Mouse (Mus musculus): ENCODE data around the gene Rars2.
A peak's percentile ranks its signal among the peaks of the same experiment; 100 is the strongest.
"Not testable (repeated sequence)": the region's sequence is repeated elsewhere in the genome, so short reads cannot be mapped to it uniquely, and the experiment has no call there.

Rars2 gene

DNA sequence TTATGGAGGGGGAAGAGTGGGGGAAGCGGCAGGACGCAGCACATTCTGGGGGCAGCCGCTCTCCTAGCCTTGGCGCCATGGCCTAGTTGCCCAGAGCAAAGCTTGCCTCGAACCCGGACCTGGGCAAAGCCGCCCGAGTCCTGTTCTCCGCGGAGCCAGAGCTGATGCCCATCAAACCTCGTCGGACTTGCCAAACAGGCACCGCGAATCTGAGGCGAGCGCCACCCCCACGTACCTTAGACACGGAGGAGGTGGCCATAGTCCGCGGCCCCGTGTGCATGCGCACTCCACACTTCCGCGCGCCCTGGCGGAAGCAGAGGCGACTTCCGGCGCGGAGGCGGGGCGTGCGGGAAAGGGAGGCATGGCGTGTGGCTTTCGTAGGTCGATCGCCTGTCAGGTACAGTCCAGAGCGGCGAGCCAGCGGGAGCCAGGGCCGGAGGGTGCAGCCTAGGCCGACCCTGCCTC lies at the start of gene Rars2, which contains the start of gene Orc3:
Gene Rars2 (plus strand): TSS at position 328 of the 465 bp plus-strand sequence.
Gene Orc3 (minus strand): TSS at position 315 of the 465 bp plus-strand sequence.
- DNase-seq, result peak; percentile 91 to 95

DNA sequence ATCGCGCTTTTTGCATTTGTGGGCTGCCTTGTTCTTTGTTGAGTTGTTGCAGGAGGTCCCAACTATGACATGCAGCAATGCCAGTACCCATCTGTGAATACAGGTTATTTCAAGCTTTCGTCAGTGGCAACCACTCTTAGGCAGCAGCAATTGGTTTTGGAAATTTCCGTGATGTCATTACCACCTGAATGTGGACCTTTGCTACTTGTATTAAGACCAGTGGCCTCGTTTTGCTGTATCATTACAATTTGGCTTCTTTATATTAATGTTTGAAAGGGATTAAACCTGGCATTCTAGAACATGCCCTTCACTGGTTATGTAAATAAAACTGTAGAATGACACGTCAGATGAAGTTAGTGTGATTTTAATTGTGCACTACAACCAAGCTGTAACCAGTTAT lies 48.5 kb upstream of the Rars2 start:
- DNase-seq, result no peak

DNA sequence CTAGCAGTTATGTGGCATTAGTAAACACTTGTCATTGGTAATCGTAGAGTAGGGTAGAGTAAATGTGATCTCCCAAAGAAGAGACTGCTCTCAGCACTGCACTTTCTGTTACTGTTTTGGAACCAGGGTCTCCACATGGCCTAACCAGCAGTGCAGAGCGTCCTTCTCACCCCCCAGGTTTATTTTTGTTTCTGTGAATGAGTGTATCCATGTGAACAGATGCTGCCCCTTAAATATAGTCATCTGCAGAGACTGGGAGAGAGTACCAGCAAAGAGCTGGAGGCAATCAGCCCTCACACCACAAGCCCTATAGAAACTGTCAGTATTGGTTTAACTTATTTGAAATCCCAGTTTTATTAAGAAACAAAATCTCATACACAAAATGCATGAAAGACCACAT lies 41.9 kb upstream of the Rars2 start:
- no peak for DNase-seq

DNA sequence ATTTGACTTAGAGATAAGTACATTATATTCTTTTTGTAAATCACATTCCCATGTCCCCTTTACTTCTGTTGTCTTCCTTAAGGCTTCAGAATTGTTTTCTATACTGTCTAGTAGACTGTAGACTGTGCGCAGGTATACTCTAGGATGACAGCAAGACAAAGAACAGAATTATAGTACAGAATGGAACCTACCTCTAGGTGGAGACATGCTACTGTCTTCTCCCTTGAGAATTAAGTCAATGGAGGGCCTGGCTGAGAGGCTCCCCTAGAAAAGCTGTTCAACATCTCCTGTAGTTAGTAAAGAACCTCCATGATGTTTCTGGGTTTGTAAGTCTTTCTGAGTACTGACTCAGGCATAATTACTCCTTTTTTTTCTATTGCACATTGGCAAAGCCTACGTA lies 37.7 kb upstream of the Rars2 start:
- no peak for DNase-seq

DNA sequence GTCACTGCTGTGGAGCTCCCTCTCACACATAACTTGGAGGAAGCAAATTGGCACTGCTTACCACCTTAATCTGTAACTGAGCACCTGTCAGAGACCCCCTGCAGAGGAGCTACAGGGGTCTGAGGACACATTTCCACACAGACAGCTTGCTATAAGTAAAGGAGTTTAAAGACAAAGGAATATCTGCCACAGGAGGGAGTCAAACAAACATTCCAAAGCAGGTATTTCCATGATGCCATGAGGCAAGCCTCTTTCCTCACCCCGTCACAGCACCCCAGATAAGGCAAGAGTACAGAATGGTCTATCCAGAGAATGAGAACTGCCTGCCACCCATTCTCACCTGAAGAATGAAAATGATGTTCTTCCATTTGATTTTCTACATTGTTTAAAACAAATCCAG lies 35.5 kb upstream of the Rars2 start:
- DNase-seq, result no peak

DNA sequence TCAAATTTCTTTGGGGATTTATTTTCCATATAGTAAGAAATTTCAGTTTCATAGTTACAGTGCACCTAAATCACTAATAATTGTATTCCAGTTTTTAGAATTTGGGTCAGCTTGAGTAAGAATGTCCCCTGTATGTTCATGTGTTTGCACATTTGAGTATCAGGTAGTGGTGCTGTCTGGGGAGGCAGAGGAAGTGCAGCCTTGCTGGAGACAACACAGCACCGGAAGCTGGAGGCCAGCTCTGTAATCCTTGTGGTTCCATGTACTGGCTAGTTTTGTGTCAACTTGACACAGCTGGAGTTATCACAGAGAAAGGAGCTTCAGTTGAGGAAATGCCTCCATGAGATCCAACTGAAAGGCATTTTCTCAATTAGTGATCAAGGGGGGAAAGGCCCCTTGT lies 33.3 kb upstream of the Rars2 start:
- not testable (repeated sequence) for DNase-seq

DNA sequence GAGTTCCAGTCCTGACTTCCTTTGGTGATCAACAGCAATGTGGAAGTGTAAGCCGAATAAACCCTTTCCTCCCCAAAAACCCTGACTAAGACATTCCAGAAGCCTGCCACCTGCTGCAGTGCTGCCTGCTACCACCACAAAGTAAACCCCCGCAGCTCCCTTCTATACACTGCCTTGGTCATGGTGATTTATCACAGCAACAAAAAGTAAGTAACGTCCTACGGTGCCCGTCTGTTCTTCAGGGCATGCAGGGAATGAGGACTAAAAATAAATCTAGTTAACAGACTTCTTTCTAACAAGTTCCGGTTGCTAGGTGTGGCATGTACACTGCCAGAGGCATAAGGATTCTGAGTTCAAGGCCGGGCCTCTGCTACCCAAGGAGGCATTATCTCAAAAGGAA lies 32.8 kb upstream of the Rars2 start:
- DNase-seq, result no peak

DNA sequence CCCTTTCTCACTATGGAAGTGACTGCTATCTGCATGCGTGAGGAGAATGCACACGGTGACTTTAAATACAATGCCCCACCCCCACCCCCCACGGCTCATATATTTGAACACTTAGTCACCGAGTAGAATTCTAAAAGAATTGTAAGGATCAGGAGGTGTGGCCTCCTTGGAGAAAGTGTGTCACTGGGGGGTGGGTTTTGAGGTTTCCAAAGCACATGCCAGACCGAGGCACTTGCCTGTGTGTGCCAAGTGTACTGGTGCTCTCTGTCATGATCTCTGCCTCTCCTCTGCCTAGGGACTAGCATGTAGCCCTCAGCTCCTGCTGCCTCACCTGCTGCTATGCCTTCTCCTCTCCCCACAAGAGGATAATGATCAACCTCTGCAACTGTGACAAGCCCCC lies 32.3 kb upstream of the Rars2 start:
- DNase-seq, result no peak

DNA sequence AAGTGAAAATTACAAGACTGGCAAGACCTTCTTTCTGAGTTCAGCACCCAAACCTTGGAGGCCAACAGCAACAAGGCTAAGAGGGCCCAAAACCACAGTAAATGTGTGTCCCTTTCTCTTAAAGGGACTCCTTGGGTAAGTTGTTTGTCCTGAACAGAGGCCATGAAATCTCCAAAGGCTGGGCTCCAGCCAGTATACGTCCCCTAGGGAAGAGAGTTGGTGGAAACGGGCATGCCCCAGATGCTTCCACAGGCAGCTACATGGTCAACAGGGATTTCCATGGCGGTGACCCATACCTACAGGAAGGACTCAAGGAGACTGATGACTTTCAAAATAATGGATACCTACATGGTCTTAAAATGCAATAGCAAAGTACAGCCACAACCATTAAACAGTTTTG lies 31.3 kb upstream of the Rars2 start:
- no peak for DNase-seq

DNA sequence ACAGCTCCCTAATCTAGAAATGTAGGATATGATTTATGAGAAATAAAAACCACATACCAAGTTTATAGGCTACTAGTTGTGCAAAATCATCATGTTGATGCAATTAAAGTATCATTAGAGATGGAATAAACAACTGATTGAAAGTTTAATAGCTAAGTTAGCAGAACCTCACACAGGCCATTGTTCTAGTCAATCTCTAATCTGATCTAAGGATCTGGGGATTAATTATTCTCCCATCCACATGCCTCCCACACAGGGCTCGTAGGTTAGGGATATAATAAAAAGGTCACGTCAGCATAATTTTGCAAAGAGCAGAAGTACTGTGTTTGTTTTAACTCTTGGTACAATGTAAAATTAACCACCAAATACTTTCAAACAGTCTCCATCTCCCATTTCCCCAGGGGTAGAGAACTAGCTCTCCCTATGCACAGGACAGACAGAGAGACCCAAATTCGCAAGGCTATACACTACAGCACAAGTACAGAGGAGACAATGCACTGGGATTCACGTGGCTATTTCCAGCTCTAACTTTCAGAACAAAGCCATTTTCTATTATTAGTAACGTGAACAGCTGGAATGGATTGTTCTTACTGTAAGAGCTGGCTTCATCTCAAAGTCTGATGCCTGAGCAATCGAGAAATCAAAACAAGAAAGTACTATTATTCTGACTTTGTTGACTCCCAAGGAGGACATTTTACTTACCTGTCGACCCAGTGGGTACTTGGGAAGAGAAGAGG lies 29.7 kb upstream of the Rars2 start:
- no peak for DNase-seq

DNA sequence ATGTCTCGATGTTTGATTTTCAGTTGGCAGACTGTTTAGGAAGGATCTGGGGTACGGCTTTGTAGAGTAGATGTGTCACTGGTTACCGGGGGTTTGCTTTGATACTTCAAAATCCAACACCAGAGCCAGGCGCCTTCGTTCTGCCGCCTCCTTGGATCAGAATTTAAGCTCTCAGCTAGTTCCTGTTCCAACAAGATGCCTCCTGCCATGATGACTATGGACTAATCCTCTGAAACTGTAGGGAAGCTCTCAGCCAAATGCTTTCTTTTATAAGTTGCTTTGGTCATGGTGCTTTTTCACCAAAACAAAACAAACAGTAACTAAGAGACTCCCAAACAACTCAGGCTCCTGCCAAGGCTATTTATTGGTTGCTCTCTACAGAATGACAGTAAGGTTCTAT lies 11.6 kb upstream of the Rars2 start:
- no peak for DNase-seq

DNA sequence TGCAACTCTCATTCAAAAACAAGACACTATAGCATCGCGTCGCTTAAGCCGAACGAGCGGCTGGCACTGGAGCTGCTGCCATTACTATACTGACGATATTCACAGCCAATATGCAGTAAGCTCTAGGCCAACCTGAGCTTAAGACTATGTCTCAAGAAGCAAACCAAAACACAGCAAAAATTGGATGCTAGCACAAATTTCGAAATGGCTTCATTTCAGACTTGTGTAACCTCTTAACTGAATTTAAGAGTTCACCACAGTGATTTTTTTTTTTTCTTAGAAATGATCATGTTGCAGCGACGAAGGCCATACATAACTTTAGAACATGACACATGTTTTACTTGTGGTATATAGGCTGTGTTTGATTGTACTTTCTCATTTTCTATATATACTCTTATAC lies 8.1 kb upstream of the Rars2 start:
- no peak for DNase-seq

DNA sequence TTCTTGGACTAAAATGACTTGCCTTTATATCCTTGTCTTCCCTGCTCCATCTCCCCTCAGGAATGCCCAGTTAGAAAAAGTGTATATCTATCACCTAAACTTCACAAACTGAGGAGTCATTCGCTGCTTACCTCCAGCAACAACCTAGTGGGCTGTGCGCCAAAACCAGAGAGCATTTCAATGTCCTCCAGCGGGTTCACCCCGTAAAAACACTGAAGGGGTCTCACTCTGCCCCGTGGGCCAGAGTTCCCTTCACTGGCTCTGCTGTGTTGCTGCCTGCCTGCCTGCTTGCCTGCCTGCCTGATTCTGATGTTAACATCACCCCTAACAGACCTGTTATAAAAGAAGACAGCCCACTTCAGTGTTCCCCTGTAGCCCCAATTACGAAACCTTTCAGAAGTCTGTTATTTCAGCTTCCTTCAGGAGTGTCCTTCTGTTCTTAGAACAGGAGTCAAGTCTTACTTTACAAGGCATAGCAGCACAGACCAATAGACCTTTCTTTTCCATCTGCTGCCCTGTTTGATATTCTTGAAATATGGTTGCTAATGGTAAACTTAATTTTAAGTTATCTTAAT lies 1.1 kb upstream of the Rars2 start:
- DNase-seq, result peak; percentile 12 to 18

DNA sequence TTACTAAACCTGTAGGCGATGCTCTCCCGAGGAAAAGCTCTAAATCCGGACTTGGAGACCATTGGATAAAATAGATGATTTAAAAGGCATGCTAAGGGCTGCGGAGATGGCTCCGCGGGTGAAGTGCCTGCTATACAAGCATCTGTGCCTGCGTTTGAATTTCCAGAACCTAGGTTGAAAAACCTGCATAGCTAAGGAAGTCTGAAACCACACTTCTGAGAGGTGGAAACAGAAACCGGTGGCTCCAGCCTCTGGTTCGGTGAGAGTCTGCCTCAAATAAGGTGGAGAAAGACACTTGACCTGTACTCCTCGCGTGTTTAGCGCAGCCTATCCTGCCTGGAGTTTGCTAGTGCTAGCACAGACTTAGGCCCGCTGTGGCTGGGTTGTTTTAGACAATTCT lies 546 bp downstream of the Rars2 start:
- DNase-seq, result peak; percentile 16 to 45

DNA sequence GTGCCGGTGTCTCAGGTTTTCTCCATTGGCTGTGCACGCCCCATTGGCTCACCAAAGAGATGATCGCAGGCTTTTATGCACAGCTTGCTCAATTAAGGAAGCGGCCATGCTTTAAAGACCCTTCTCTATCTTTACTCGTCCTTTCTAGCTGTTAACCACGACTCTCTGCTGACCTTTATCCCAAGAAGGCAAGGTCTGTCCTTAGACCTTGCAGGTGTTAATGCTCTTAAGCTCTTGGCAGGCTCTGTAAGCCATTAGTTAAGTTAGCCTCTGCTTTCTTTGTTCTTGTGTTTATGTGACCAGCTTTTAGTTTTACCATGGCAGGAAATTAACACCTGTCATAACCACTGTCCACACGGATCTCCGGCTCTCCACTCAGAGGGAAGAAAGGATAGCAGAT lies 1.4 kb downstream of the Rars2 start:
- no peak for DNase-seq

DNA sequence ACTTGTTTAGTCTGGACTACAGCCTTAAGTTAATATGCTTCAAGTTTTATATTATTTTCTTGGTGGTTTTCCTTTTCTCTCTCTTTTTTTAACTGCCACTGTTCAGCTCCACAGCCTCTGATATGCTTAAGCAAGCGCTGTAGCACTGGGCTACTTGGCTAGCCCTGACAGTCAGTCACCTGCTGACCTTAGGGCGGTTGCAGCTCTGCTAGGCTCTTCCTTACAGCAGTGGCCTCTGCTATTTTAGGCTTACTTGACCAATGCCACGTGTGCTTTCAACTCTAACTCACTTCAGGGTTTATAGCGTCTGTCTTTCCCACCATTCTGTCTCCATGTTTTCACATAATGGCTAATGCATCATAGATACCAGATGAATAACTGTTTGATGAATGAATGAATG lies 10.8 kb downstream of the Rars2 start:
- no peak for DNase-seq

DNA sequence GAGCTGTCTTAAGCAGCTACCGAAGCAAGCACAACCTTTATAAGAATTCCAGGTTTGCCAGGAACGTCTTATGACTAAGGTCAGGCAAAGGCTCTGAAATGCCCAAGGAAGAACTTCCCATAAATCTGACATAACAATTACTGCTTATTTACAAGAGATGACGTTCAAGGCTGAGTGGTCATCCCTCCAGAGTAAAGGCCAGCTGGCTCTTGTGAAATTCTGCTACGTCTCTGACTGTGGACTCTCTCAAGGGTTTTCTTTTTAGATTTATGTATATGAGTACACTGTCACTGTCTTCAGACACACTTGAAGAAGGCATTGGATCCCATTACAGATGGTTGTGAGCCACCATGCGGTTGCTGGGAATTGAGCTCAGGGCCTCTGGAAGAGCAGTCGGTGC lies 11.6 kb downstream of the Rars2 start:
- DNase-seq, result no peak

DNA sequence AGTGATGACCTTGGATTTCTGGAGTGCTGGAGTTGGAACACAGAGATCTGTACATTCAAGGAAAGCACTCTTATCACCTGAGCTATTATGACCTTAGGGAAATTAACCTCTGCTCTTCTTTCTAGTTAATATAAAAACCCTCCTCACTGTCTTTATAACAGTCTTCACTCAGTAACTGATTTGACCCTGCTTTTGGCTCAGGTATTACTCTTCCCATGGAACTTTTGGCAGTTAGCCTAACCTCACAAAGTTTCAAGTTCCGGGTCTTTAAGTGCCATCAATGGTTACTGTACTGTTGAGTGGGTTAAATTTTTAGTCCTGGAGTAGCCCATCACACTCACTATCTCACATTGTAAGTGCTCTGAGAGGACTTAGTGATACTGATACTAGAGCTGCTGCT lies 15.2 kb downstream of the Rars2 start:
- no peak for DNase-seq

DNA sequence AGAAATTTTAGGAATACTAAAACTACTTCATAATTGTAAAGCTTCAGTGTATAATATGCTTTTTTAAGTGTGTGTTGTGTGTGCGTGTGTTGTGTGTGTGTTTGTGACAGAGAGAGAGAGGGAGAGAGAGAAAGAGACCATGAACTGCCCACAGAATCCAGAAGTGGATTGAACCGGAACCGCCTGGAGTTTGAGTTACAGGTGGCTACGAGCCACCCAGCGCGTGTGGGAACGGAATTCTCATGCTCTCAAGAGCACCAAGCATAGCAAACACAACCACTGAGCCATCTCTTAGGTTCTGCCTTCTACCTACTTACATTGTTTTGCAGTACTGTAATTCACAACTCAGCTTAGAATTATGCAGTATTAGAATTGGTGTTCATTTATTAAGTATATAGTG lies 19.4 kb downstream of the Rars2 start:
- no peak for DNase-seq

DNA sequence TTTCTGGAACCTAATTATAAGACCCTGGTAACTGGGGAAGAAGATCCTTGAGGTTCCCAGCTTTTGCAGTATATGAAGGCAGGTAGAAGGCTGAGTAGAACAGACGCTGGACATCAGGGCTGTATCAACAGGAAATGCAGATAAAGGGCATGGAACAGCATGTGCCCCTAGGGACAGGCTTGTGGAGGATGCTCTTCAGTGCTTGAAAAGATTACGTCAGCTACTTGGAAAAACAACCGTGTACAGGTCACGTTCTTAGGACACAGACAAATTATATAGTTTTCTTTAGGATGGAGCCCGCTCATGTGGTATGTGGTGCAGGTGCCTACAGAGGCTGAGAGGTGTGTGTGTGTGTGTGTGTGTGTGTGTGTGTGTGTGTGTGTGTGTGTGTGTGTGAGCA lies 21.3 kb downstream of the Rars2 start:
- no peak for DNase-seq

DNA sequence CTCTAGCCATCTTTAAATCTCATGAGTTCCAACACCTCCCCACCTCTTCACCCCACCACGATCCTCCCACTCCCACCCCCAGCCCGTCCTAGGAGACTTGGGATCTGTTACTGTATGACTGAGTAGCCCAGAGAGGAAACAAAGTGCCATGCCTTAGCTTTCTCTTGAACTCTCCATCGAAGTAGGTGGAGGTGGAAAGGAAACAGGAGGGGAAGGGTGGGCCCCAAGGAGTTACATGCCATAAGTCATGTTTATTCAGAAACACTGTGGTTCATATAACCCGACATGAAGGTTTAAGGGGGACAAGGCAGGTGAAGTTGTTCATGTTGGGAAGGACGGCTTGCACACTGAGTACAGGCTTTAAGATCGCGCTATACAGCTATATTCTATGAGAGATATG lies 22.6 kb downstream of the Rars2 start:
- no peak for DNase-seq

DNA sequence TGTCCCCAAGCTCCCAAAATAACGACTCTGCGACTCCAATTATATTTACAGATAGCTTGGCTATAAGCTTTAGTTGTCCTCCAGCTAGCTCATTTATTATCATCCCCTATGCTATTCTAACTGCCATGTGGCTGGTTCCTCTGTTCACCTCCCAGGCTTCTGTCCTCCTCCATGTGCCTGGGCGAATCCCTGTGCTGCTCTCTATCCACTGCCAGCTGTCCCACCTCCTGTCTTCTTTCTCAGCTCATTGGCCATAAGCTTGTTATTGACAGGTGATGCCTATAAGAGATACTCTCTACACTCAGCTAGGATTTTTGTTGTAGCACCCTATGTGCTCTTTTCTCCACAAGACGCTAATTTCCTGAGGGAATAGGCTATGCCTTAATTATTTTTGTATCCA lies 23.1 kb downstream of the Rars2 start:
- no peak for DNase-seq

DNA sequence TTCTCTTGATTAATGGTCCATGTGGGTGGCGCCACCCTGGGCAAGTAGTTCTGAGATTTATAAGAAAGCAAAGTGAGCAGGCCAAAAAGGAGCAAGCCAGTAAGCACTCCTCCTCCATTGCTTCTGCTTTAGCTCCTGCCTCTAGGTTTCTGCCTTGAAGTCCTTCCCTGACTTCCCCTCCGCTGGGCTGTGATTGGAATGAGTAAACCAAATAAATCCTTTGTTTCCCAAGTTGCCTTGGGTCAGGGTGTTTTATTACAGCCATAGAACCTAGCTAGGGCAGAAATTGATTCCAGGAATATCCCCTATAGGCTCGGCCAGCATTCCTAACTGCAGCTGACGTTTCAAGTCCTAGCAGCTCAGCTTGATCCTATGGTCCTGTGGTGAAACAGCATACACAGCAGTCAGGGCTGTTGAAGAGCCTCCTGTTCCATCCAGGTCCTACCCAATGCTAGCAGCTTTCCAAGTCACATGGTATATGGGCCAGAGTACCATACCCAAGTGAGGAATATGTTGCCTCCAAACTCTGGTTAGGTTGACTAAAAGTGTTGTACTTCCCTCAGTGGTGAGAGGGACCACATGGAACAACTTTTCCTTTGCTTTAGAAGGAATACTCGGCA lies 25.1 kb downstream of the Rars2 start:
- DNase-seq, result no peak

DNA sequence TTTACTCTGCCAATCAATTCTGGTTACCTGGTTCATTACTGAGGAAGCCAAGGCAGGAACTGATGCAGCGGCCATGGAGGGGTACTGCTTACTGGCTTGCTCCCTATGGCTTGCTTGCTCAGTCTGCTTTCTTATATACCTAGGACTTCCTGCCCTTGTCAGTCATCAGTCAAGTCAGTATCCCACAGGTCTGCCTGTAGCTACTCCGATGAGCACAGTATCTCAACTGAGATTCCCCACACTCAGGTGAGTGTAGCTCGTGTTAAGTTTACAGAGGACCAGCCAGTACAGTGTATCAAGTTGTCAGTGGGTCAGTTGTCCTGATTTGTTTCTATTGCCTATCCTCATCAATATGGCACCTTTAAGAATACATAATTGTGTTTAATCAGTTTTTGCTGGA lies 26.0 kb downstream of the Rars2 start:
- DNase-seq, result no peak

All from cerebellum, postnatal 36 days (tissue).